Mouse (Mus musculus) heart, embryonic 14.5 days (tissue): ENCODE data around the gene Nfx1. TPM values are rescaled to one million over a fixed set of nuclear protein-coding genes. Genes with fewer than 3 reads are reported as not detected.
A peak's percentile ranks its signal among the peaks of the same experiment; 100 is the strongest.

Source experiments
- microRNA-seq: library from miRNA; unstranded; fragments of <30 nt; microRNA quantifications from one replicate; pipeline ENCODE4, GENCODE M21; 2016
- polyA plus RNA-seq: library from polyadenylated mRNA; unstranded; fragments of >200 nt; fragmentation: Nextera tagmentation; extraction: Ambion mirVana; gene quantifications from 2 replicates; pipeline ENCODE4 v1.2.1, GENCODE M21; 2014

The Nfx1 gene
- polyA plus RNA-seq, 1 experiment from 2014 or later, result 56.1 TPM

Small RNA genes lying within 50 kb of the gene (microRNA-seq; reads per million reads assigned to microRNA genes)
- 3.4 reads per million, percentile 7 among the genes with 10 or more reads in this experiment for gene Mir3094

Other genes with a start within 250 kb of the Nfx1 start
- gene Dnaja1, start 248.8 kb upstream of the Nfx1 start, polyA plus RNA-seq, result 218 and 239 TPM in 2 replicates
- 100 and 102 TPM in 2 replicates for gene Smu1, start 213.0 kb upstream of the Nfx1 start, polyA plus RNA-seq
- gene B4galt1, start 116.9 kb upstream of the Nfx1 start, polyA plus RNA-seq, result 58.5 and 60.6 TPM in 2 replicates
- gene Spink4, start 50.9 kb upstream of the Nfx1 start, polyA plus RNA-seq, result 7.6 and 12.1 TPM in 2 replicates
- gene Bag1, start 22.6 kb upstream of the Nfx1 start, polyA plus RNA-seq, result 199 and 211 TPM in 2 replicates
- gene Chmp5, start 22.5 kb upstream of the Nfx1 start, polyA plus RNA-seq, result 74.7 and 82.9 TPM in 2 replicates
- gene Aqp7, start 77.2 kb downstream of the Nfx1 start, polyA plus RNA-seq, result 0.32 TPM in 1 of 2 replicates, not detected in the other
- gene Aqp3, start 127.3 kb downstream of the Nfx1 start, polyA plus RNA-seq, result 0.19 and 0.55 TPM in 2 replicates
- 12.4 and 14.6 TPM in 2 replicates for gene Nol6, start 153.5 kb downstream of the Nfx1 start, polyA plus RNA-seq
- gene Ube2r2, start 164.8 kb downstream of the Nfx1 start, polyA plus RNA-seq, result 82.8 and 86.8 TPM in 2 replicates